Mouse (Mus musculus) C2C12 (cell line): ENCODE results near the gene Gsc. TPM values are rescaled to one million over a fixed set of nuclear protein-coding genes. Genes with fewer than 3 reads are reported as not detected.

Source experiments
- H3K27me3 ChIP-seq: one replicate; pipeline ENCODE4 v1.6.1; 2011; ENCODE audit not compliant: control insufficient read depth, insufficient read depth, insufficient read length
- H3K36me3 ChIP-seq: one replicate; pipeline ENCODE4 v1.6.1; 2011; ENCODE audit not compliant: control insufficient read depth, insufficient read depth
- H3K4me3 ChIP-seq: one replicate; pipeline ENCODE4 v1.5.1; 2011; ENCODE audit warnings: mild to moderate bottlenecking, control low read depth; ENCODE audit not compliant: poor library complexity, insufficient read depth, severe bottlenecking
- H3K79me2 ChIP-seq: one replicate; pipeline ENCODE4 v1.6.1; 2011; ENCODE audit not compliant: control insufficient read depth, insufficient read depth
- H3K79me3 ChIP-seq: one replicate; pipeline ENCODE4 v1.6.1; 2011; ENCODE audit warnings: low read depth, control low read depth
- H3ac ChIP-seq: one replicate; pipeline ENCODE3; 2011; ENCODE audit warnings: low read depth; ENCODE audit not compliant: control insufficient read depth, insufficient read length
- CEBPB ChIP-seq: IDR thresholded peaks from one replicate; pipeline ENCODE4 v1.6.1; 2011; ENCODE audit warnings: low read depth, mild to moderate bottlenecking, control low read depth, moderate library complexity
- CTCF ChIP-seq: IDR thresholded peaks from one replicate; pipeline ENCODE4 v1.5.1; 2011; ENCODE audit not compliant: control insufficient read depth, insufficient read depth, insufficient read length
- FOSL1 ChIP-seq: IDR thresholded peaks from one replicate; pipeline ENCODE4 v1.8.0; 2011; ENCODE audit warnings: mild to moderate bottlenecking, low read length; ENCODE audit not compliant: poor library complexity, insufficient read depth, severe bottlenecking
- MAX ChIP-seq: IDR thresholded peaks from one replicate; pipeline ENCODE4 v1.6.1; 2011; ENCODE audit warnings: mild to moderate bottlenecking, control low read depth
- MYOD1 ChIP-seq: IDR thresholded peaks from one replicate; pipeline ENCODE4 v1.6.1; 2011; ENCODE audit warnings: low read depth; ENCODE audit not compliant: control insufficient read depth, insufficient read length
- MYOG ChIP-seq: IDR thresholded peaks from one replicate; pipeline ENCODE4 v1.6.1; 2011; ENCODE audit not compliant: control insufficient read depth, insufficient read length; ENCODE audit errors: extremely low read depth
- USF1 ChIP-seq: IDR thresholded peaks from one replicate; pipeline ENCODE4 v1.6.1; 2011; ENCODE audit warnings: low read depth, mild to moderate bottlenecking, control low read depth, moderate library complexity
- polyA plus RNA-seq: library from polyadenylated mRNA; unstranded; fragments of >200 nt; fragmentation: generic; extraction: Trizol; gene quantifications from one replicate; pipeline ENCODE4 v1.2.1, GENCODE M21; 2012; ENCODE audit warnings: missing spikeins

Gene Gsc
- polyA plus RNA-seq, 1 experiment, result not detected

DNA sequence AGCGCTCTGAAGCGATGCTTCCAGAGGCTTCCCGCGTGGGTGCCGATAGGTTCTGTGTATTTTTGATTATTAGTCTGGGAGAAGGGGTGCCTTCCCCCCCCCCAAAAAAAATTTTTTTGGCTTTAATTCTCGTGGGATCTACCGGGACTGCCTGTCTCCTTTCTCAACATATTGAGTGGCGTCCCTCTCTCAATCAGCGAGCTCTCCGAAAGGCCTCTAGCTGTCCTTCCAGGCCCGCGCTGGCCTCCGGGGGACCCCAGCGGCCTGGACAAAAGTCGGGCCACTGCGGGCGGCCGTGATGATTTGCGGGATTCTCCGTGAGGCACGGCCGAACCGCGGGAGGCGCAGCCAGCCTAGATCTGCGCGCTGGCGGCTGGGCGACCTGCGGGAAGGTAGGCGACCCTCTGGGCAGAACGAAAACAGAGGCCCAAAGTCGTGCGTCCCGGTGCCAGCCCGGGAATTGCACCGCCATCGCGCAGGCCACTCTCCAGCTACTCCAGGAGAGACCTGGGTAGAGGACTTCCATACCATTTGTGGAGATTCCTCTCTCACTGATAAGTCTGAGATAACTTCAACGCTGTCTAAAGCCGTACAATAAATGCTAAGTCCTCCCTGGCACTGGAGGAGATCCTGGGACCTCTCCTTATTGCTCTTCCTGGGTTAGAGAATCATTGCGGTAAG lies 1.2 kb upstream of the Gsc start:
- no peaks in the 10 kb centered on the region for H3K36me3 ChIP-seq
- H3K4me3 ChIP-seq, result no peak overlapping the region
- no peaks in the 10 kb centered on the region for H3K79me3 ChIP-seq
- H3K79me2 ChIP-seq, result no peaks in the 10 kb centered on the region
- peaks cover 48% of the 10 kb centered on the region for H3K27me3 ChIP-seq
- TF ChIP-seq MAX (no peak), FOSL1 (no peak)
- H3ac ChIP-seq, result no peak overlapping the region

DNA sequence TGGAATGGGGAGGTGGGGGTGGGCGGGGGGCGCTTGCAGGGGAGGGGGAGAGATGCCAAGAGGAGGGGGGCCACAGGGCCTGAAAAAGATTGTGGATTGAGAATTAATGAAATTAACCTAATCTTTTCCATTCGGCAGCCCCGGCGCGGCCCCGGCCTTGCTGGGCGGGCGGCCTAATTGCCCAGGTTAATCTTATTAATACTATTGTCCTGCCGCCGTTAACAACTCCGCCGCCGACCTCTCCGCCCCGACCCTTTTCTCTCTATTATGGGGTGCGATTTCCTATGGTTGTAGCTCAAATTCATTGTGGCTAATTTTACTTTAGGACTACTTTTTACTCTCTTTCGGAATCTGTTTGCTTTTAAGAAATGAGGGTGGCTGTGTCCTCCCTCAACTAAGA lies 362 bp upstream of the Gsc start:
- H3K79me2 ChIP-seq, result no peaks in the 10 kb centered on the region
- TF ChIP-seq CTCF, result no peak
- TF ChIP-seq FOSL1, result no peak
- no peak for TF ChIP-seq MYOG
- no peak for TF ChIP-seq MYOD1
- no peak for TF ChIP-seq CEBPB
- no peaks in the 10 kb centered on the region for H3K36me3 ChIP-seq
- H3K27me3 ChIP-seq, result peaks cover 47% of the 10 kb centered on the region
- H3ac ChIP-seq, result no peak overlapping the region
- no peak overlapping the region for H3K4me3 ChIP-seq
- H3K79me3 ChIP-seq, result no peaks in the 10 kb centered on the region

DNA sequence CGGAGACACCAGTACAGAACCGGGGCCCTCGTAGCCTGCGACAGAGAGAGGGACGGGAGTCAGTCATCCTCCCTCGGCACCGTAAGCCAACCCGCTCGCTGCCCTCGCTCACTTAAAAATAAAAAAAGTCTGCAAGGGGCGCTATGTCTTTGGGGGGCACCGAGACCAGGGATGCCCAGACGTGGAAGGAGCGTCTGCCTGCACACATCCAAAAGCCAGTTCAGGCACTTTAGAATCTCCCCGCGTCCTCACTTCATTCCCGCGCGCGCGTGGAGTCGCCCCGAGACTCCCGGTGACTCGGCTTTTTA lies 958 bp downstream of the Gsc start:
- TF ChIP-seq MYOG (no peak), CTCF (no peak), MYOD1 (no peak), MAX (no peak), CEBPB (no peak)
- no peaks in the 10 kb centered on the region for H3K79me2 ChIP-seq
- H3K36me3 ChIP-seq, result no peaks in the 10 kb centered on the region
- H3ac ChIP-seq, result no peak overlapping the region
- H3K79me3 ChIP-seq, result no peaks in the 10 kb centered on the region
- peaks cover 45% of the 10 kb centered on the region for H3K27me3 ChIP-seq
- no peak overlapping the region for H3K4me3 ChIP-seq

DNA sequence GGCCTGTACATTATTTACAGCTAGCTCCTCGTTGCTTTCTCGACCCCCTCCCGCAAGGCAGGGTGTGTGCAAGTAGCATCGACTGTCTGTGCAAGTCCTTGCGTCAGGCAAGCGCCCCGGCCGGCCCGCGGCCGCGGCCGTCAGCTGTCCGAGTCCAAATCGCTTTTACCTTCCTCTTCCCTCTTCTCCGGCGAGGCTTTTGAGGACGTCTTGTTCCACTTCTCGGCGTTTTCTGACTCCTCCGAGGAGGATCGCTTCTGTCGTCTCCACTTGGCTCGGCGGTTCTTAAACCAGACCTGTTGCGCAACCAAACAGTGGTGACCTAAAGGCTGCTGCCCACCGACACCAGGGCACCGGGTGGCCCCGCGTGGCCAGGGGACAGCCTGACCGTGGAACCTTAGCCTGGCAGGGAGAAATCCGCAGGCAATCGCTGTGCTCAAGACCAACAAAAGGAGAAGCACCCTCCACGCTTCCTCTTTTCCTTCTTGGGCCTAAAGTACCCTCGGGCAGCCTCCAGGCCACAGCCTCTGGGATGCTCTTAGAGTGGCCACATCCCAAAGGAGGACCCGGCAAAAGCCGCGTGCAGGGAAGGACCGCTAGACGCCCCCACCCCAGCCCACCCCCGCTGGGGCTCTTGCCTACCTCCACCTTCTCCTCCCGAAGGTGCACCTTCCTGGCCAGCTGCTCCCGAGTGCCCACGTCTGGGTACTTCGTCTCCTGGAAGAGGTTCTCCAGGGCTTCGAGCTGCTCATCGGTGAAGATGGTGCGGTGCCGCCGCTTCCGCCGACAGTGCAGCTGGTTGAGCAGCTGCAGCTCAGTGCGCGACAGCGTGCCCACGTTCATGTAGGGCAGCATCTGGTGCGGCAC lies 1.5 kb downstream of the Gsc start:
- Histone ChIP-seq H3ac (no peak overlapping the region), H3K4me3 (no peak overlapping the region), H3K79me3 (no peaks in the 10 kb centered on the region), H3K27me3 (peaks cover 41% of the 10 kb centered on the region), H3K36me3 (no peaks in the 10 kb centered on the region), H3K79me2 (no peaks in the 10 kb centered on the region)
- TF ChIP-seq CEBPB (no peak), MYOD1 (no peak), CTCF (no peak), MAX (no peak), MYOG (no peak), USF1 (no peak), FOSL1 (no peak)

DNA sequence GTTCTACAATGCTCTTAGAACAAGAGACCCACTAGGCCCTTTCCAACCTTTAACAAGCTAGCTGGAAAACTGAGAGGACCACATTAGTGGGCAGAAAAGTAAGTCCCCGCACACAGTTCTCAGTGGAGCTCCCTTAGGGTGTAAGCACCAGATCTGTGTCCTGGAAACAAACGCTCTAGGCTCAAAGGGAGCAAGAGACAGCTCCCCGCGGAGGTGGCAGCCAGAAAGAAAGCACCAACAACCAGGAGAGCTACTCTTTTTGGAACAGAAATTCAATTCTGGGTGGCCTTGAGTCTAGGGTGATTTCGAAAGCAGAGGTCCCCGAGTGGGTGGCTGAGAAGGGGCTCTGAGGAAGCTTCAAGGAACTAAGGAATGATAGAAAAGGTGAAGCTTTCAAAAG lies 2.5 kb downstream of the Gsc start:
- TF ChIP-seq CEBPB (no peak), MYOD1 (no peak), MAX (no peak), USF1 (no peak), CTCF (no peak), MYOG (no peak), FOSL1 (no peak)
- H3ac ChIP-seq, result no peak overlapping the region
- H3K79me2 ChIP-seq, result no peaks in the 10 kb centered on the region
- H3K36me3 ChIP-seq, result no peaks in the 10 kb centered on the region
- H3K4me3 ChIP-seq, result no peak overlapping the region
- H3K27me3 ChIP-seq, result peaks cover 35% of the 10 kb centered on the region
- no peaks in the 10 kb centered on the region for H3K79me3 ChIP-seq

DNA sequence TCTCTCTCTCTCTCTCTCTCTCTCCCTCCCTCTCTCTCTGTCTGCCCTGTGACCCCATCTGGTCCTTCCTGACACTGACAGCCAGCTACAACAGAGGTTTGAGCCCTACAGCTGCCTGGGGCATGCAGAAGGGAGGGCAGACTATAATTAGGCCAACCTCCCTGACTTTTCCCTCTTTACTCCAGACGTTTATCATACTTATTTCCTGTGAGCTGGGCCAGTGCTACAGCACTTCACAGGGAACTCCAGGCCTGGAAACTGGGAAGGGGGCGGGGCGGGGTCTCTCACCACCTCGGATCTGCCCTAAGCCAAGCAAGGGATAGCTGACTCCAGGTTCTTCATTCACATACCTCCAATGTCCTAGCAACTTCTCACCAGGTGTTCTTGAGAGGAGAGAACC lies 4.3 kb downstream of the Gsc start:
- TF ChIP-seq CTCF, result no peak
- no peak for TF ChIP-seq MYOG
- no peak for TF ChIP-seq MYOD1
- TF ChIP-seq MAX, result no peak
- no peak for TF ChIP-seq FOSL1
- TF ChIP-seq USF1, result no peak
- TF ChIP-seq CEBPB, result no peak
- Histone ChIP-seq H3K27me3 (peaks cover 22% of the 10 kb centered on the region), H3K36me3 (no peaks in the 10 kb centered on the region), H3K4me3 (no peak overlapping the region), H3K79me3 (no peaks in the 10 kb centered on the region), H3ac (no peak overlapping the region), H3K79me2 (no peaks in the 10 kb centered on the region)
